Mouse (Mus musculus) left cerebral cortex, postnatal 10 days (tissue): ENCODE results near the gene Kifc3. TPM values are rescaled to one million over a fixed set of nuclear protein-coding genes. Genes with fewer than 3 reads are reported as not detected.

Experiments used
- DNase-seq, 2 experiments: peaks; one replicate each; pipeline ENCODE4 v3.0.0; 2021 to 2022; ENCODE audit warnings: low spot score in 2 of 2, mixed read lengths in 1 of 2; ENCODE audit errors: extremely low spot score in 1 of 2
- intact Hi-C: fragments of 180-260 bp; cut with DNase I; formaldehyde crosslinking; loops from one replicate; pipeline ENCODE4 v1.15.1; 2025
- total RNA-seq, 2 experiments: library from RNA; stranded (reverse); gene quantifications; 2 replicates each; pipeline ENCODE4 v1.2.3; 2021

Kifc3 gene
- total RNA-seq, 2 experiments from 2014 or later = 56.2 to 58.6 TPM

GRCm38 (mm10) chr8:95112594-95112993 is 90.0 kb downstream of the Kifc3 start:
- no peak for DNase-seq
- intact Hi-C loops = no loop called here

- intact Hi-C loops = loop anchor here (10.0 kb wide), 2 partner anchors 97 to 207 kb away; partner anchors contain the start of genes Kifc3 and Tepp
These were observed 95.3 kb downstream of the Kifc3 start for GRCm38 (mm10) chr8:95107306-95107705.

GRCm38 (mm10) chr8:95101972-95102371 is 100.6 kb downstream of the Kifc3 start:
- no peak for DNase-seq
- intact Hi-C loops = loop anchor here (10.0 kb wide), 2 partner anchors 103 to 213 kb away; partner anchors contain the start of genes Kifc3 and Tepp

More at GRCm38 (mm10) chr8:95107306-95107705, 95.3 kb downstream of the Kifc3 start:
- no peak for DNase-seq

- DNase-seq = peak in 1 of 2 experiments; percentile 81
- intact Hi-C loops = no loop called here
These were observed 103.6 kb downstream of the Kifc3 start for GRCm38 (mm10) chr8:95099009-95099408.

- DNase-seq = no peak
- intact Hi-C loops = no loop called here
These were observed 109.0 kb downstream of the Kifc3 start for GRCm38 (mm10) chr8:95093574-95093973.

- intact Hi-C loops = no loop called here
- no peak for DNase-seq
These were observed 117.0 kb downstream of the Kifc3 start for GRCm38 (mm10) chr8:95085432-95086141.

- intact Hi-C loops = loop anchor here (5.0 kb wide), 1 partner anchor 138 kb away; no protein-coding TSS in a partner anchor
These were observed 117.7 kb downstream of the Kifc3 start for GRCm38 (mm10) chr8:95084744-95085431.

GRCm38 (mm10) chr8:95084261-95084660 is 118.4 kb downstream of the Kifc3 start:
- intact Hi-C loops = loop anchor here (5.0 kb wide), 1 partner anchor 137 kb away; no protein-coding TSS in a partner anchor
- no peak for DNase-seq

More at GRCm38 (mm10) chr8:95084744-95085431, 117.7 kb downstream of the Kifc3 start:
- no peak for DNase-seq

- intact Hi-C loops = loop anchor here (5.0 kb wide), 1 partner anchor 134 kb away; no protein-coding TSS in a partner anchor
- DNase-seq = no peak
These were observed 121.0 kb downstream of the Kifc3 start for GRCm38 (mm10) chr8:95081650-95082049.

- peak; percentile 99 for DNase-seq
- intact Hi-C loops = loop anchor here (5.0 kb wide), 1 partner anchor 133 kb away; no protein-coding TSS in a partner anchor
These were observed 122.0 kb downstream of the Kifc3 start, which contains the start of gene Katnb1 for GRCm38 (mm10) chr8:95080381-95081341. Gene Katnb1 (plus strand): TSS chr8:95081186.

GRCm38 (mm10) chr8:95079305-95079704 is 123.3 kb downstream of the Kifc3 start:
- intact Hi-C loops = no loop called here
- DNase-seq = no peak

- DNase-seq = no peak
- intact Hi-C loops = no loop called here
These were observed 124.6 kb downstream of the Kifc3 start for GRCm38 (mm10) chr8:95078055-95078454.

- intact Hi-C loops = no loop called here
- no peak for DNase-seq
These were observed 126.5 kb downstream of the Kifc3 start for GRCm38 (mm10) chr8:95076151-95076550.

GRCm38 (mm10) chr8:95075504-95075903 is 127.1 kb downstream of the Kifc3 start:
- DNase-seq = no peak
- intact Hi-C loops = no loop called here

GRCm38 (mm10) chr8:95067582-95067981 is 135.0 kb downstream of the Kifc3 start:
- DNase-seq = peak in 1 of 2 experiments; percentile 63
- intact Hi-C loops = no loop called here

GRCm38 (mm10) chr8:95064531-95064930 is 138.1 kb downstream of the Kifc3 start:
- intact Hi-C loops = no loop called here
- DNase-seq = no peak

- intact Hi-C loops = no loop called here
These were observed 142.6 kb downstream of the Kifc3 start for GRCm38 (mm10) chr8:95059812-95060533.

GRCm38 (mm10) chr8:95058661-95059060 is 144.0 kb downstream of the Kifc3 start:
- DNase-seq = no peak
- intact Hi-C loops = no loop called here

More at GRCm38 (mm10) chr8:95059812-95060533, 142.6 kb downstream of the Kifc3 start:
- no peak for DNase-seq
